Mouse (Mus musculus): ENCODE data around the gene Tspan14. TPM values are rescaled to one million over a fixed set of nuclear protein-coding genes. Genes with fewer than 3 reads are reported as not detected.

Tspan14 gene
- polyA plus RNA-seq, 1 experiment from 2014 or later, result 87.6 TPM

- H3K4me2 ChIP-seq, result no peak overlapping the region
- H3K9ac ChIP-seq, result no peak overlapping the region
- H3K27ac ChIP-seq, result no peak overlapping the region
- WGBS, result 89% methylated on average over 9 of the region's 9 CpGs
- H3K27me3 ChIP-seq, result no peaks in the 10 kb centered on the region
- no peaks in the 10 kb centered on the region for H3K9me3 ChIP-seq
- ATAC-seq (ENCODE audit: insufficient number of reproducible peaks, insufficient read depth, low FRiP score, low TSS enrichment, low read depth), result no peak
- peaks cover 4% of the 10 kb centered on the region; the same call in 1 of the 2 replicates for H3K36me3 ChIP-seq
- H3K4me1 ChIP-seq, result peaks cover 54% of the 10 kb centered on the region
- H3K4me3 ChIP-seq, result no peak overlapping the region
Observed at GRCm38 (mm10) chr14:40932225-40932624, 34.4 kb downstream of the Tspan14 start.

GRCm38 (mm10) chr14:40931115-40931829 is 35.3 kb downstream of the Tspan14 start:
- ATAC-seq (ENCODE audit: insufficient number of reproducible peaks, insufficient read depth, low FRiP score, low TSS enrichment, low read depth), result no peak
- WGBS, result 37% methylated on average over 3 of the region's 3 CpGs
- H3K4me2 ChIP-seq, result no peak overlapping the region
- no peak overlapping the region for H3K4me3 ChIP-seq
- H3K9ac ChIP-seq, result no peak overlapping the region
- peaks cover 4% of the 10 kb centered on the region; the same call in 1 of the 2 replicates for H3K36me3 ChIP-seq
- H3K27me3 ChIP-seq, result no peaks in the 10 kb centered on the region
- H3K9me3 ChIP-seq, result no peaks in the 10 kb centered on the region
- H3K27ac ChIP-seq, result peak overlapping the region; percentile 73
- H3K4me1 ChIP-seq, result peaks cover 54% of the 10 kb centered on the region

GRCm38 (mm10) chr14:40929943-40930342 is 36.7 kb downstream of the Tspan14 start:
- Histone ChIP-seq H3K27me3 (no peaks in the 10 kb centered on the region), H3K4me1 (peaks cover 47% of the 10 kb centered on the region), H3K9me3 (no peaks in the 10 kb centered on the region), H3K9ac (no peak overlapping the region), H3K27ac (no peak overlapping the region), H3K4me3 (no peak overlapping the region), H3K4me2 (no peak overlapping the region), H3K36me3 (peaks cover 7% of the 10 kb centered on the region; the same call in 1 of the 2 replicates)
- ATAC-seq (ENCODE audit: insufficient number of reproducible peaks, insufficient read depth, low FRiP score, low TSS enrichment, low read depth), result no peak
- WGBS, result 88% methylated on average over 2 of the region's 2 CpGs

- H3K4me1 ChIP-seq, result peaks cover 51% of the 10 kb centered on the region
- H3K4me3 ChIP-seq, result no peak overlapping the region
- H3K4me2 ChIP-seq, result no peak overlapping the region
- no peak overlapping the region for H3K27ac ChIP-seq
- peaks cover 7% of the 10 kb centered on the region; the same call in 1 of the 2 replicates for H3K36me3 ChIP-seq
- H3K9me3 ChIP-seq, result no peaks in the 10 kb centered on the region
- WGBS, result 83% methylated on average over 5 of the region's 5 CpGs
- no peaks in the 10 kb centered on the region for H3K27me3 ChIP-seq
- ATAC-seq (ENCODE audit: insufficient number of reproducible peaks, insufficient read depth, low FRiP score, low TSS enrichment, low read depth), result no peak
- no peak overlapping the region for H3K9ac ChIP-seq
Observed at GRCm38 (mm10) chr14:40928897-40929296, 37.7 kb downstream of the Tspan14 start.

- Histone ChIP-seq H3K4me2 (no peak overlapping the region), H3K27ac (no peak overlapping the region), H3K9ac (no peak overlapping the region), H3K9me3 (no peaks in the 10 kb centered on the region), H3K27me3 (no peaks in the 10 kb centered on the region), H3K4me3 (no peak overlapping the region), H3K36me3 (peaks cover 14% of the 10 kb centered on the region), H3K4me1 (peaks cover 44% of the 10 kb centered on the region)
- 75% methylated on average over 2 of the region's 2 CpGs for WGBS
- ATAC-seq (ENCODE audit: insufficient number of reproducible peaks, insufficient read depth, low FRiP score, low TSS enrichment, low read depth), result peak; percentile 44; the same call in 1 of the 2 replicates
Observed at GRCm38 (mm10) chr14:40927041-40927440, 39.6 kb downstream of the Tspan14 start.

GRCm38 (mm10) chr14:40924378-40925113 is 42.1 kb downstream of the Tspan14 start:
- 45% methylated on average over 10 of the region's 10 CpGs for WGBS
- Histone ChIP-seq H3K9ac (no peak overlapping the region), H3K36me3 (peaks cover 14% of the 10 kb centered on the region), H3K4me2 (no peak overlapping the region), H3K27me3 (no peaks in the 10 kb centered on the region), H3K4me3 (no peak overlapping the region), H3K9me3 (no peaks in the 10 kb centered on the region), H3K4me1 (peaks cover 27% of the 10 kb centered on the region), H3K27ac (peak overlapping the region; percentile 51; the same call in 1 of the 2 replicates)
- no peak for ATAC-seq (ENCODE audit: insufficient number of reproducible peaks, insufficient read depth, low FRiP score, low TSS enrichment, low read depth)

- Histone ChIP-seq H3K27me3 (no peaks in the 10 kb centered on the region), H3K4me2 (no peak overlapping the region), H3K4me3 (no peak overlapping the region), H3K27ac (no peak overlapping the region), H3K4me1 (peaks cover 8% of the 10 kb centered on the region), H3K9ac (no peak overlapping the region), H3K9me3 (no peaks in the 10 kb centered on the region), H3K36me3 (peaks cover 14% of the 10 kb centered on the region)
- 81% methylated on average over 1 of the region's 1 CpGs for WGBS
- no peak for ATAC-seq (ENCODE audit: insufficient number of reproducible peaks, insufficient read depth, low FRiP score, low TSS enrichment, low read depth)
Observed at GRCm38 (mm10) chr14:40921241-40921640, 45.4 kb downstream of the Tspan14 start.

- Histone ChIP-seq H3K9me3 (no peaks in the 10 kb centered on the region), H3K9ac (no peak overlapping the region), H3K27ac (no peak overlapping the region), H3K4me1 (peaks cover 10% of the 10 kb centered on the region), H3K4me2 (no peak overlapping the region), H3K36me3 (peaks cover 27% of the 10 kb centered on the region), H3K4me3 (no peak overlapping the region), H3K27me3 (no peaks in the 10 kb centered on the region)
- WGBS, result 89% methylated on average over 7 of the region's 7 CpGs
- ATAC-seq (ENCODE audit: insufficient number of reproducible peaks, insufficient read depth, low FRiP score, low TSS enrichment, low read depth), result no peak
Observed at GRCm38 (mm10) chr14:40919521-40919920, 47.1 kb downstream of the Tspan14 start.

- H3K4me3 ChIP-seq, result no peak overlapping the region
- H3K9me3 ChIP-seq, result no peaks in the 10 kb centered on the region
- H3K4me1 ChIP-seq, result peaks cover 5% of the 10 kb centered on the region
- no peak overlapping the region for H3K4me2 ChIP-seq
- no peaks in the 10 kb centered on the region for H3K27me3 ChIP-seq
- no peak for ATAC-seq (ENCODE audit: insufficient number of reproducible peaks, insufficient read depth, low FRiP score, low TSS enrichment, low read depth)
- no peak overlapping the region for H3K9ac ChIP-seq
- H3K36me3 ChIP-seq, result peaks cover 36% of the 10 kb centered on the region
- WGBS, result 79% methylated on average over 5 of the region's 7 CpGs
- H3K27ac ChIP-seq, result no peak overlapping the region
Observed at GRCm38 (mm10) chr14:40918477-40918876, 48.1 kb downstream of the Tspan14 start.

- 0% methylated on average over 1 of the region's 1 CpGs for WGBS
- H3K9me3 ChIP-seq, result no peaks in the 10 kb centered on the region
- H3K4me3 ChIP-seq, result no peak overlapping the region
- peaks cover 41% of the 10 kb centered on the region for H3K36me3 ChIP-seq
- no peak overlapping the region for H3K27ac ChIP-seq
- no peak overlapping the region for H3K4me2 ChIP-seq
- H3K4me1 ChIP-seq, result peaks cover 5% of the 10 kb centered on the region
- ATAC-seq (ENCODE audit: insufficient number of reproducible peaks, insufficient read depth, low FRiP score, low TSS enrichment, low read depth), result 0 out of 2 replicates have a peak, but pooled peaks have one; percentile 3
- H3K27me3 ChIP-seq, result no peaks in the 10 kb centered on the region
- no peak overlapping the region for H3K9ac ChIP-seq
Observed at GRCm38 (mm10) chr14:40917632-40918031, 49.0 kb downstream of the Tspan14 start.

- Histone ChIP-seq H3K4me1 (peaks cover 5% of the 10 kb centered on the region), H3K4me3 (no peak overlapping the region), H3K4me2 (no peak overlapping the region), H3K27me3 (no peaks in the 10 kb centered on the region), H3K27ac (no peak overlapping the region), H3K9ac (no peak overlapping the region), H3K36me3 (peaks cover 41% of the 10 kb centered on the region), H3K9me3 (no peaks in the 10 kb centered on the region)
- ATAC-seq (ENCODE audit: insufficient number of reproducible peaks, insufficient read depth, low FRiP score, low TSS enrichment, low read depth), result peak; percentile 22; the same call in 1 of the 2 replicates
- WGBS, result 75% methylated on average over 15 of the region's 15 CpGs
Observed at GRCm38 (mm10) chr14:40916667-40917066, 49.9 kb downstream of the Tspan14 start.

- ATAC-seq (ENCODE audit: insufficient number of reproducible peaks, insufficient read depth, low FRiP score, low TSS enrichment, low read depth), result no peak
Observed at GRCm38 (mm10) chr14:40915838-40916237, 50.8 kb downstream of the Tspan14 start.

More at GRCm38 (mm10) chr14:40915838-40916237, 50.8 kb downstream of the Tspan14 start:
- Histone ChIP-seq H3K4me2 (no peak overlapping the region), H3K4me3 (no peak overlapping the region), H3K9ac (no peak overlapping the region), H3K27me3 (no peaks in the 10 kb centered on the region), H3K36me3 (peaks cover 50% of the 10 kb centered on the region), H3K4me1 (peaks cover 5% of the 10 kb centered on the region), H3K27ac (no peak overlapping the region), H3K9me3 (no peaks in the 10 kb centered on the region)
- WGBS, result 91% methylated on average over 8 of the region's 8 CpGs
